Mouse (Mus musculus) heart, adult 11 months (tissue): ENCODE data around the gene Nip7.
"Not testable (repeated sequence)": the region's sequence is repeated elsewhere in the genome, so short reads cannot be mapped to it uniquely, and the experiment has no call there.

ENCODE experiments used
- DNase-seq: peaks from one replicate; pipeline ENCODE4 v3.0.0; 2022

Nip7 gene

GRCm38 (mm10) chr8:107056076-107056972 is at the start of gene Nip7, which contains the start of gene Cog8:
Nip7 (plus strand) TSS chr8:107056877.
Cog8 (minus strand) TSS chr8:107056689.
- DNase-seq = peak; percentile 100

GRCm38 (mm10) chr8:107007795-107008194 is 48.9 kb upstream of the Nip7 start:
- no peak for DNase-seq

- no peak for DNase-seq
Observed at GRCm38 (mm10) chr8:107012666-107013065, 44.0 kb upstream of the Nip7 start.

- DNase-seq = peak; percentile 90
Observed at GRCm38 (mm10) chr8:107014915-107015314, 41.8 kb upstream of the Nip7 start.

- no peak for DNase-seq
Observed at GRCm38 (mm10) chr8:107023479-107023878, 33.2 kb upstream of the Nip7 start.

- no peak for DNase-seq
Observed at GRCm38 (mm10) chr8:107029310-107029709, 27.4 kb upstream of the Nip7 start.

- no peak for DNase-seq
Observed at GRCm38 (mm10) chr8:107030058-107030457, 26.6 kb upstream of the Nip7 start.

GRCm38 (mm10) chr8:107030650-107031576 is 25.8 kb upstream of the Nip7 start, which contains the start of gene Vps4a:
Vps4a (plus strand) TSS chr8:107031222.
- DNase-seq = peak; percentile 100

GRCm38 (mm10) chr8:107031577-107032090 is 25.0 kb upstream of the Nip7 start:
- DNase-seq = no peak

GRCm38 (mm10) chr8:107033609-107034008 is 23.1 kb upstream of the Nip7 start:
- not testable (repeated sequence) for DNase-seq

- DNase-seq = no peak
Observed at GRCm38 (mm10) chr8:107035641-107036040, 21.0 kb upstream of the Nip7 start.

- no peak for DNase-seq
Observed at GRCm38 (mm10) chr8:107036626-107037025, 20.1 kb upstream of the Nip7 start.

- no peak for DNase-seq
Observed at GRCm38 (mm10) chr8:107040632-107041031, 16.0 kb upstream of the Nip7 start.

- no peak for DNase-seq
Observed at GRCm38 (mm10) chr8:107045478-107045877, 11.2 kb upstream of the Nip7 start.

GRCm38 (mm10) chr8:107046976-107047375 is 9.7 kb upstream of the Nip7 start:
- no peak for DNase-seq

GRCm38 (mm10) chr8:107048061-107048941 is 8.4 kb upstream of the Nip7 start, which contains the start of gene Pdf:
Pdf (minus strand) TSS chr8:107048614.
- DNase-seq = peak; percentile 98

GRCm38 (mm10) chr8:107049480-107049879 is 7.2 kb upstream of the Nip7 start:
- no peak for DNase-seq

GRCm38 (mm10) chr8:107052046-107052445 is 4.6 kb upstream of the Nip7 start:
- DNase-seq = no peak

GRCm38 (mm10) chr8:107056973-107057369 is 294 bp downstream of the Nip7 start:
- DNase-seq = peak; percentile 97

- no peak for DNase-seq
Observed at GRCm38 (mm10) chr8:107062613-107063012, 5.9 kb downstream of the Nip7 start.

- DNase-seq = no peak
Observed at GRCm38 (mm10) chr8:107065511-107066496, 9.1 kb downstream of the Nip7 start, which contains the start of gene Tmed6. Tmed6 (minus strand) TSS chr8:107065644.
